Mouse (Mus musculus): ENCODE measurements around the gene Asb4. TPM values are rescaled to one million over a fixed set of nuclear protein-coding genes. Genes with fewer than 3 reads are reported as not detected.

Gene Asb4
- polyA plus RNA-seq, 1 experiment from 2014 or later, result 12.3 TPM

- Histone ChIP-seq H3K9ac (no peak overlapping the region), H3K27me3 (peaks cover 13% of the 10 kb centered on the region), H3K4me2 (peak overlapping the region; percentile 40), H3K4me1 (replicated peaks) (peaks cover 38% of the 10 kb centered on the region), H3K27ac (no peak overlapping the region), H3K36me3 (no peaks in the 10 kb centered on the region), H3K9me3 (replicated peaks) (no peaks in the 10 kb centered on the region), H3K4me3 (replicated peaks) (no peak overlapping the region)
- ATAC-seq (ENCODE audit: low read depth), result 0 out of 2 replicates have a peak, but pooled peaks have one; percentile 21
- no peak for DNase-seq
- 54% methylated on average over 22 of the region's 22 CpGs for WGBS (ENCODE audit: insufficient replicate concordance)
Measured at GRCm38 (mm10) chr6:5379781-5380623, 3.2 kb upstream of the Asb4 start.

- Histone ChIP-seq H3K4me1 (replicated peaks) (peaks cover 43% of the 10 kb centered on the region), H3K9ac (no peak overlapping the region), H3K9me3 (replicated peaks) (no peaks in the 10 kb centered on the region), H3K27ac (no peak overlapping the region), H3K27me3 (peaks cover 13% of the 10 kb centered on the region), H3K4me2 (no peak overlapping the region), H3K4me3 (replicated peaks) (no peak overlapping the region), H3K36me3 (no peaks in the 10 kb centered on the region)
- ATAC-seq (ENCODE audit: low read depth) (no peak), DNase-seq (no peak)
- WGBS (ENCODE audit: insufficient replicate concordance), result 57% methylated on average over 9 of the region's 9 CpGs
Measured at GRCm38 (mm10) chr6:5380624-5381252, 2.4 kb upstream of the Asb4 start.

GRCm38 (mm10) chr6:5381918-5382582 is 1.1 kb upstream of the Asb4 start:
- H3K36me3 ChIP-seq, result no peaks in the 10 kb centered on the region
- H3K27ac ChIP-seq, result no peak overlapping the region
- peaks cover 13% of the 10 kb centered on the region for H3K27me3 ChIP-seq
- no peak overlapping the region for H3K9ac ChIP-seq
- no peak for DNase-seq
- H3K4me1 ChIP-seq (replicated peaks), result peaks cover 47% of the 10 kb centered on the region
- H3K9me3 ChIP-seq (replicated peaks), result no peaks in the 10 kb centered on the region
- no peak overlapping the region for H3K4me2 ChIP-seq
- peak; percentile 20; the same call in 1 of the 2 replicates for ATAC-seq (ENCODE audit: low read depth)
- no peak overlapping the region for H3K4me3 ChIP-seq (replicated peaks)
- WGBS (ENCODE audit: insufficient replicate concordance), result 40% methylated on average over 13 of the region's 13 CpGs

- Histone ChIP-seq H3K9me3 (replicated peaks) (no peaks in the 10 kb centered on the region), H3K36me3 (no peaks in the 10 kb centered on the region), H3K27ac (no peak overlapping the region; the same call in 1 of the 2 replicates), H3K9ac (peak overlapping the region; percentile 54), H3K4me2 (peak overlapping the region; percentile 67), H3K27me3 (peaks cover 13% of the 10 kb centered on the region), H3K4me1 (replicated peaks) (peaks cover 47% of the 10 kb centered on the region), H3K4me3 (replicated peaks) (peak overlapping the region; percentile 45)
- ATAC-seq (ENCODE audit: low read depth) (peak; percentile 67), DNase-seq (peak; percentile 30)
- WGBS (ENCODE audit: insufficient replicate concordance), result 2% methylated on average over 16 of the region's 16 CpGs
Measured at GRCm38 (mm10) chr6:5382583-5383215, 487 bp upstream of the Asb4 start.

GRCm38 (mm10) chr6:5384178-5384490 is 948 bp downstream of the Asb4 start:
- 2% methylated on average over 11 of the region's 11 CpGs for WGBS (ENCODE audit: insufficient replicate concordance)
- H3K9ac ChIP-seq, result no peak overlapping the region
- peaks cover 47% of the 10 kb centered on the region for H3K4me1 ChIP-seq (replicated peaks)
- peak overlapping the region; percentile 45 for H3K4me3 ChIP-seq (replicated peaks)
- H3K36me3 ChIP-seq, result no peaks in the 10 kb centered on the region
- no peak for ATAC-seq (ENCODE audit: low read depth)
- peak; percentile 42 for DNase-seq
- H3K27ac ChIP-seq, result no peak overlapping the region
- peaks cover 13% of the 10 kb centered on the region for H3K27me3 ChIP-seq
- peak overlapping the region; percentile 67 for H3K4me2 ChIP-seq
- no peaks in the 10 kb centered on the region for H3K9me3 ChIP-seq (replicated peaks)

- WGBS (ENCODE audit: insufficient replicate concordance), result 41% methylated on average over 7 of the region's 7 CpGs
- H3K4me3 ChIP-seq (replicated peaks), result no peak overlapping the region
- DNase-seq (no peak), ATAC-seq (ENCODE audit: low read depth) (no peak)
- H3K4me1 ChIP-seq (replicated peaks), result peaks cover 44% of the 10 kb centered on the region
- H3K36me3 ChIP-seq, result no peaks in the 10 kb centered on the region
- H3K27ac ChIP-seq, result no peak overlapping the region
- H3K4me2 ChIP-seq, result no peak overlapping the region
- H3K9me3 ChIP-seq (replicated peaks), result no peaks in the 10 kb centered on the region
- H3K27me3 ChIP-seq, result peaks cover 16% of the 10 kb centered on the region
- H3K9ac ChIP-seq, result no peak overlapping the region
Measured at GRCm38 (mm10) chr6:5385161-5385640, 2.0 kb downstream of the Asb4 start.

- peaks cover 31% of the 10 kb centered on the region for H3K4me1 ChIP-seq (replicated peaks)
- H3K4me3 ChIP-seq (replicated peaks), result no peak overlapping the region
- WGBS (ENCODE audit: insufficient replicate concordance), result 68% methylated on average over 4 of the region's 4 CpGs
- H3K9ac ChIP-seq, result no peak overlapping the region
- peaks cover 24% of the 10 kb centered on the region for H3K27me3 ChIP-seq
- no peak overlapping the region for H3K4me2 ChIP-seq
- H3K27ac ChIP-seq, result no peak overlapping the region
- no peaks in the 10 kb centered on the region for H3K9me3 ChIP-seq (replicated peaks)
- no peaks in the 10 kb centered on the region for H3K36me3 ChIP-seq
- DNase-seq (no peak), ATAC-seq (ENCODE audit: low read depth) (no peak)
Measured at GRCm38 (mm10) chr6:5386486-5386885, 3.3 kb downstream of the Asb4 start.

GRCm38 (mm10) chr6:5387396-5387795 is 4.2 kb downstream of the Asb4 start:
- WGBS (ENCODE audit: insufficient replicate concordance), result 70% methylated on average over 2 of the region's 2 CpGs
- Histone ChIP-seq H3K9ac (no peak overlapping the region), H3K27ac (no peak overlapping the region), H3K4me1 (replicated peaks) (peaks cover 23% of the 10 kb centered on the region), H3K4me3 (replicated peaks) (no peak overlapping the region), H3K4me2 (no peak overlapping the region), H3K36me3 (no peaks in the 10 kb centered on the region), H3K9me3 (replicated peaks) (no peaks in the 10 kb centered on the region), H3K27me3 (peaks cover 24% of the 10 kb centered on the region)
- ATAC-seq (ENCODE audit: low read depth) (no peak), DNase-seq (no peak)

- DNase-seq (no peak), ATAC-seq (ENCODE audit: low read depth) (no peak)
- Histone ChIP-seq H3K27ac (peak overlapping the region; percentile 40), H3K4me1 (replicated peaks) (peaks cover 10% of the 10 kb centered on the region; the same call in 1 of the 2 replicates), H3K4me3 (replicated peaks) (peak overlapping the region; percentile 37), H3K27me3 (peaks cover 11% of the 10 kb centered on the region; the same call in 1 of the 2 replicates), H3K9me3 (replicated peaks) (no peaks in the 10 kb centered on the region), H3K4me2 (peak overlapping the region; percentile 40), H3K9ac (no peak overlapping the region), H3K36me3 (no peaks in the 10 kb centered on the region)
- 13% methylated on average over 11 of the region's 11 CpGs for WGBS (ENCODE audit: insufficient replicate concordance)
Measured at GRCm38 (mm10) chr6:5390298-5390697, 7.1 kb downstream of the Asb4 start.

GRCm38 (mm10) chr6:5390952-5391351 is 7.8 kb downstream of the Asb4 start:
- Histone ChIP-seq H3K9me3 (replicated peaks) (no peaks in the 10 kb centered on the region), H3K36me3 (no peaks in the 10 kb centered on the region), H3K9ac (no peak overlapping the region), H3K4me1 (replicated peaks) (peaks cover 9% of the 10 kb centered on the region), H3K27ac (no peak overlapping the region), H3K4me3 (replicated peaks) (peak overlapping the region; percentile 35), H3K27me3 (peaks cover 11% of the 10 kb centered on the region; the same call in 1 of the 2 replicates), H3K4me2 (peak overlapping the region; percentile 44)
- 27% methylated on average over 10 of the region's 10 CpGs for WGBS (ENCODE audit: insufficient replicate concordance)
- DNase-seq, result no peak
- no peak for ATAC-seq (ENCODE audit: low read depth)

GRCm38 (mm10) chr6:5394971-5395370 is 11.8 kb downstream of the Asb4 start:
- Histone ChIP-seq H3K4me3 (replicated peaks) (no peak overlapping the region), H3K9ac (no peak overlapping the region), H3K27ac (no peak overlapping the region), H3K4me1 (replicated peaks) (peaks cover 11% of the 10 kb centered on the region), H3K36me3 (no peaks in the 10 kb centered on the region), H3K9me3 (replicated peaks) (no peaks in the 10 kb centered on the region), H3K27me3 (peaks cover 10% of the 10 kb centered on the region; the same call in 1 of the 2 replicates), H3K4me2 (no peak overlapping the region)
- 7% methylated on average over 4 of the region's 4 CpGs for WGBS (ENCODE audit: insufficient replicate concordance)
- ATAC-seq (ENCODE audit: low read depth) (peak; percentile 56), DNase-seq (no peak)

All from liver, embryonic 13.5 days (tissue).